Mouse (Mus musculus): Measurements from ENCODE around the gene Cttn.

GRCm38 (mm10) chr7:144387537-144387936 lies 83.3 kb downstream of the Cttn start:
- TF ChIP-seq GATA1 (IDR thresholded peaks at IDR 0.05; ENCODE audit: borderline replicate concordance, low read length) (no peak), FLI1 (IDR thresholded peaks at IDR 0.05; ENCODE audit: low read length) (no peak)
